Mouse (Mus musculus): ENCODE results near the gene Snx9.

GRCm38 (mm10) chr17:5834798-5835328 is 6.3 kb upstream of the Snx9 start:
- TF ChIP-seq CTCF (IDR thresholded peaks at IDR 0.05; ENCODE audit: extremely low read depth, insufficient read length, insufficient replicate concordance, low read depth, low read length): no peak
- no peak for TF ChIP-seq POLR2A (IDR thresholded peaks at IDR 0.05; ENCODE audit: low read depth, low read length)
